Mouse (Mus musculus) intestine, embryonic 14.5 days (tissue): ENCODE measurements around the gene Epha4. TPM values are rescaled to one million over a fixed set of nuclear protein-coding genes. Genes with fewer than 3 reads are reported as not detected.
A peak's percentile ranks its signal among the peaks of the same experiment; 100 is the strongest.

Experiments
- ATAC-seq: fragments of 200-750 bp; cut with Nextera tagmentation; replicated peaks from 2 replicates; pipeline ENCODE4 v1.8.0; 2017; ENCODE audit warnings: low read depth, moderate number of reproducible peaks, moderate TSS enrichment, moderate library complexity; ENCODE audit not compliant: low FRiP score, low TSS enrichment
- DNase-seq: peaks from one replicate; pipeline ENCODE4 v3.0.0-alpha.2; 2018; ENCODE audit warnings: low spot score
- H3K27ac ChIP-seq: fragments of 300-500 bp; sonication (generic); 2 replicates; pipeline ENCODE4 v1.5.1; 2014; ENCODE audit warnings: low read depth, mild to moderate bottlenecking, control low read depth
- H3K27me3 ChIP-seq: fragments of 300-500 bp; sonication (generic); replicated peaks from 2 replicates; pipeline ENCODE4 v1.6.1; 2014; ENCODE audit warnings: low read length, control low read depth; ENCODE audit not compliant: control insufficient read depth, insufficient read depth
- H3K36me3 ChIP-seq: fragments of 300-500 bp; sonication (generic); 2 replicates; pipeline ENCODE4 v1.6.1; 2014; ENCODE audit warnings: low read length, control low read depth; ENCODE audit not compliant: control insufficient read depth, insufficient read depth
- H3K4me1 ChIP-seq: fragments of 300-500 bp; sonication (generic); replicated peaks from 2 replicates; pipeline ENCODE4 v1.6.1; 2014; ENCODE audit warnings: low read length, control low read depth, mixed read lengths; ENCODE audit not compliant: control insufficient read depth, insufficient read depth
- H3K4me2 ChIP-seq: fragments of 300-500 bp; sonication (generic); 2 replicates; pipeline ENCODE4 v1.6.1; 2014; ENCODE audit warnings: low read length
- H3K4me3 ChIP-seq: fragments of 300-500 bp; sonication (generic); 2 replicates; pipeline ENCODE4 v1.5.1; 2014; ENCODE audit warnings: low read depth, low read length, control low read depth, mixed read lengths
- H3K9ac ChIP-seq: fragments of 300-500 bp; sonication (generic); 2 replicates; pipeline ENCODE4 v1.6.1; 2014; ENCODE audit warnings: mild to moderate bottlenecking, low read length
- H3K9me3 ChIP-seq: fragments of 300-500 bp; sonication (generic); 2 replicates; pipeline ENCODE4 v1.6.1; 2016; ENCODE audit warnings: low read length, control low read depth; ENCODE audit not compliant: control insufficient read depth
- WGBS: fragments of 180-500 bp; shearing (Covaris S2); extraction: QIAGEN DNeasy Blood & Tissue Kit; methylation state at CpG from one replicate; pipeline ENCODE4 v1.1.7; 2014; 5-methylcytosine and 5-hydroxymethylcytosine counted together
- microRNA-seq: library from miRNA; unstranded; fragments of <30 nt; microRNA quantifications from one replicate; pipeline ENCODE4, GENCODE M21; 2016
- polyA plus RNA-seq: library from polyadenylated mRNA; unstranded; fragments of >200 nt; fragmentation: Nextera tagmentation; extraction: Ambion mirVana; gene quantifications from 2 replicates; pipeline ENCODE4 v1.2.1, GENCODE M21; 2014

Gene Epha4
- polyA plus RNA-seq, 1 experiment from 2014 or later = 15.4 TPM

GRCm38 (mm10) chr1:77338346-77338745 is 176.5 kb downstream of the Epha4 start:
- Histone ChIP-seq H3K36me3 (no peaks in the 10 kb centered on the region), H3K27ac (peak overlapping the region; percentile 47; the same call in 1 of the 2 replicates), H3K4me3 (no peak overlapping the region), H3K9me3 (no peaks in the 10 kb centered on the region), H3K4me2 (peak overlapping the region; percentile 6; the same call in 1 of the 2 replicates), H3K4me1 (peaks cover 9% of the 10 kb centered on the region), H3K9ac (no peak overlapping the region), H3K27me3 (no peaks in the 10 kb centered on the region)
- ATAC-seq (no peak), DNase-seq (no peak)
- 19% methylated on average over 6 of the region's 6 CpGs for WGBS

GRCm38 (mm10) chr1:77336937-77337336 is 178.0 kb downstream of the Epha4 start:
- no peak overlapping the region for H3K4me3 ChIP-seq
- H3K27ac ChIP-seq = peak overlapping the region; percentile 44; the same call in 1 of the 2 replicates
- no peaks in the 10 kb centered on the region for H3K27me3 ChIP-seq
- no peak for ATAC-seq
- no peaks in the 10 kb centered on the region for H3K9me3 ChIP-seq
- H3K4me1 ChIP-seq = peaks cover 9% of the 10 kb centered on the region
- no peaks in the 10 kb centered on the region for H3K36me3 ChIP-seq
- WGBS = 38% methylated on average over 7 of the region's 7 CpGs
- 0 out of 2 replicates have a peak overlapping the region, but pooled peaks have one; percentile 16 for H3K4me2 ChIP-seq
- H3K9ac ChIP-seq = no peak overlapping the region
- no peak for DNase-seq

GRCm38 (mm10) chr1:77318597-77319127 is 196.2 kb downstream of the Epha4 start:
- no peak overlapping the region for H3K9ac ChIP-seq
- H3K27me3 ChIP-seq = no peaks in the 10 kb centered on the region
- no peak overlapping the region for H3K4me2 ChIP-seq
- H3K4me1 ChIP-seq = peaks cover 11% of the 10 kb centered on the region
- no peak overlapping the region for H3K4me3 ChIP-seq
- 35% methylated on average over 4 of the region's 4 CpGs for WGBS
- no peak overlapping the region for H3K27ac ChIP-seq
- no peaks in the 10 kb centered on the region for H3K9me3 ChIP-seq
- DNase-seq = no peak
- H3K36me3 ChIP-seq = no peaks in the 10 kb centered on the region
- no peak; the same call in 1 of the 2 replicates for ATAC-seq

Small RNA genes lying within 50 kb of the gene (microRNA-seq; reads per million reads assigned to microRNA genes)
- gene Mir6352 = not detected
